Mouse (Mus musculus) G1E (cell line): ENCODE results near the gene Ube3b. TPM values are rescaled to one million over a fixed set of nuclear protein-coding genes. Genes with fewer than 3 reads are reported as not detected.

ENCODE experiments used
- ATAC-seq: 2 replicates; pipeline ENCODE4 v1.8.0; 2016; ENCODE audit warnings: mild to moderate bottlenecking; ENCODE audit not compliant: insufficient number of reproducible peaks, poor library complexity, low FRiP score, severe bottlenecking; ENCODE audit errors: extremely low read depth
- DNase-seq: peaks from one replicate; pipeline ENCODE4 v3.0.0; 2012; ENCODE audit warnings: low spot score
- H3K27me3 ChIP-seq: 2 replicates; pipeline ENCODE4 v1.6.1; 2012; ENCODE audit warnings: mild to moderate bottlenecking, low read length, inconsistent platforms; ENCODE audit not compliant: insufficient read depth
- H3K36me3 ChIP-seq: replicated peaks from 2 replicates; pipeline ENCODE3; 2012; ENCODE audit warnings: mild to moderate bottlenecking, inconsistent platforms
- H3K4me1 ChIP-seq: 2 replicates; pipeline ENCODE4 v1.6.1; 2012; ENCODE audit warnings: low read depth, low read length, inconsistent platforms, mixed read lengths; ENCODE audit not compliant: insufficient read depth
- H3K4me3 ChIP-seq: 2 replicates; pipeline ENCODE4 v1.5.1; 2012; ENCODE audit warnings: low read depth, mild to moderate bottlenecking, inconsistent platforms, low read length, moderate library complexity, mixed read lengths
- H3K9me3 ChIP-seq: replicated peaks from 2 replicates; pipeline ENCODE4 v1.6.1; 2012; ENCODE audit warnings: inconsistent platforms
- CTCF ChIP-seq: IDR thresholded peaks from 2 replicates; pipeline ENCODE4 v1.5.1; 2012; ENCODE audit warnings: low read depth, low read length, inconsistent platforms, mixed read lengths
- GATA1 ChIP-seq: IDR thresholded peaks from 2 replicates; pipeline ENCODE4 v1.6.1; 2012; ENCODE audit warnings: borderline replicate concordance, low read length, inconsistent platforms, mixed read lengths
- GATA2 ChIP-seq: IDR thresholded peaks from 2 replicates; pipeline ENCODE4 v1.6.1; 2012; ENCODE audit warnings: low read depth, low read length, inconsistent platforms, borderline replicate concordance
- POLR2AphosphoS5 ChIP-seq: IDR thresholded peaks from 2 replicates; pipeline ENCODE4 v1.6.1; 2012; ENCODE audit warnings: low read depth, low read length, inconsistent platforms; ENCODE audit not compliant: insufficient replicate concordance
- TAL1 ChIP-seq: conservative IDR thresholded peaks from 2 replicates; pipeline ENCODE4 v1.6.1; 2012; ENCODE audit warnings: low read depth, low read length, inconsistent platforms, mixed read lengths
- polyA plus RNA-seq: library from polyadenylated mRNA; stranded (reverse); fragments of >175 nt; gene quantifications from 2 replicates; pipeline ENCODE4 v1.2.3, GENCODE M21; 2012
- total RNA-seq, 2 experiments: library from RNA; stranded (forward) in 1 of 2; stranded (reverse) in 1 of 2; fragments of 200-1000 nt in 1 of 2; fragments of >200 nt in 1 of 2; fragmentation: Nextera tagmentation in 1 of 2; gene quantifications; 2 replicates each; pipeline ENCODE4 v1.2.3; 2014 to 2017

The Ube3b gene
- total and polyA plus RNA-seq, 3 experiments = 20.9 to 65.0 (median 51.3) TPM

- ATAC-seq (no peak), DNase-seq (no peak)
- Histone ChIP-seq H3K4me1 (peaks cover 16% of the 10 kb centered on the region), H3K9me3 (no peaks in the 10 kb centered on the region), H3K36me3 (no peaks in the 10 kb centered on the region), H3K4me3 (no peak overlapping the region), H3K27me3 (peaks cover 47% of the 10 kb centered on the region)
- no peak for TF ChIP-seq GATA1
- TF ChIP-seq CTCF = no peak
- no peak for TF ChIP-seq GATA2
- TF ChIP-seq POLR2AphosphoS5 = no peak
- no peak for TF ChIP-seq TAL1
Measured at GRCm38 (mm10) chr5:114465641-114466040, 85.2 kb downstream of the Ube3b start.

GRCm38 (mm10) chr5:114467019-114467418, 86.6 kb downstream of the Ube3b start:
- Histone ChIP-seq H3K27me3 (peaks cover 52% of the 10 kb centered on the region), H3K4me1 (peaks cover 10% of the 10 kb centered on the region), H3K4me3 (no peak overlapping the region), H3K9me3 (no peaks in the 10 kb centered on the region), H3K36me3 (no peaks in the 10 kb centered on the region)
- ATAC-seq (no peak), DNase-seq (no peak)
- no peak for TF ChIP-seq TAL1
- TF ChIP-seq CTCF = no peak
- no peak for TF ChIP-seq GATA1
- no peak for TF ChIP-seq POLR2AphosphoS5
- no peak for TF ChIP-seq GATA2

- Histone ChIP-seq H3K4me1 (peaks cover 10% of the 10 kb centered on the region), H3K9me3 (no peaks in the 10 kb centered on the region), H3K4me3 (no peak overlapping the region), H3K36me3 (no peaks in the 10 kb centered on the region), H3K27me3 (peaks cover 51% of the 10 kb centered on the region)
- ATAC-seq (no peak), DNase-seq (no peak)
- TF ChIP-seq CTCF (no peak), POLR2AphosphoS5 (no peak), GATA2 (no peak), GATA1 (no peak), TAL1 (no peak)
Measured at GRCm38 (mm10) chr5:114467430-114467829, 87.0 kb downstream of the Ube3b start.

- no peak for ATAC-seq
- TF ChIP-seq POLR2AphosphoS5 = no peak
- TF ChIP-seq CTCF = no peak
- TF ChIP-seq GATA1 = no peak
- TF ChIP-seq GATA2 = no peak
- TF ChIP-seq TAL1 = no peak
- H3K4me3 ChIP-seq = no peak overlapping the region
- H3K4me1 ChIP-seq = peaks cover 8% of the 10 kb centered on the region
- no peak for DNase-seq
- no peaks in the 10 kb centered on the region for H3K9me3 ChIP-seq
- H3K27me3 ChIP-seq = peaks cover 49% of the 10 kb centered on the region
- no peaks in the 10 kb centered on the region for H3K36me3 ChIP-seq
Measured at GRCm38 (mm10) chr5:114468007-114468406, 87.6 kb downstream of the Ube3b start.

- no peak for TF ChIP-seq POLR2AphosphoS5
- H3K9me3 ChIP-seq = no peaks in the 10 kb centered on the region
- ATAC-seq (no peak), DNase-seq (no peak)
- no peak overlapping the region for H3K4me3 ChIP-seq
- peaks cover 51% of the 10 kb centered on the region; the same call in 1 of the 2 replicates for H3K27me3 ChIP-seq
- no peaks in the 10 kb centered on the region for H3K36me3 ChIP-seq
- no peaks in the 10 kb centered on the region for H3K4me1 ChIP-seq
Measured at GRCm38 (mm10) chr5:114470359-114470758, 90.0 kb downstream of the Ube3b start.

Other genes starting within 250 kb of the Ube3b start
- 0.34 and 2.6 TPM in 2 replicates for gene Acacb, start 234.1 kb upstream of the Ube3b start, total RNA-seq (2014; fragmentation: Nextera tagmentation)
- 0.35 and 0.76 TPM in 2 replicates for gene Acacb, start 234.1 kb upstream of the Ube3b start, total RNA-seq (2017)
- gene Acacb, start 234.1 kb upstream of the Ube3b start, polyA plus RNA-seq = 0.43 and 0.55 TPM in 2 replicates
- not detected in 2 replicates for gene Foxn4, start 106.8 kb upstream of the Ube3b start, total RNA-seq (2014; fragmentation: Nextera tagmentation)
- gene Foxn4, start 106.8 kb upstream of the Ube3b start, total RNA-seq (2017) = 0.05 TPM in 1 of 2 replicates, not detected in the other
- gene Foxn4, start 106.8 kb upstream of the Ube3b start, polyA plus RNA-seq = not detected in 2 replicates
- gene Myo1h, start 91.4 kb upstream of the Ube3b start, total RNA-seq (2014; fragmentation: Nextera tagmentation) = not detected in 2 replicates
- gene Myo1h, start 91.4 kb upstream of the Ube3b start, total RNA-seq (2017) = 0.66 and 0.87 TPM in 2 replicates
- not detected in 2 replicates for gene Myo1h, start 91.4 kb upstream of the Ube3b start, polyA plus RNA-seq
- 18.4 and 29.8 TPM in 2 replicates for gene Kctd10, start 99 bp upstream of the Ube3b start, total RNA-seq (2014; fragmentation: Nextera tagmentation)
- gene Kctd10, start 99 bp upstream of the Ube3b start, total RNA-seq (2017) = 40.8 and 44.1 TPM in 2 replicates
- 60.6 and 64.1 TPM in 2 replicates for gene Kctd10, start 99 bp upstream of the Ube3b start, polyA plus RNA-seq
- 9.1 and 10.6 TPM in 2 replicates for gene Mmab, start 63.5 kb downstream of the Ube3b start, total RNA-seq (2014; fragmentation: Nextera tagmentation)
- gene Mmab, start 63.5 kb downstream of the Ube3b start, total RNA-seq (2017) = 14.5 and 17.8 TPM in 2 replicates
- gene Mmab, start 63.5 kb downstream of the Ube3b start, polyA plus RNA-seq = 23.1 and 29.5 TPM in 2 replicates
- 5.9 and 6.4 TPM in 2 replicates for gene Mvk, start 63.7 kb downstream of the Ube3b start, total RNA-seq (2014; fragmentation: Nextera tagmentation)
- 23.4 and 25.6 TPM in 2 replicates for gene Mvk, start 63.7 kb downstream of the Ube3b start, total RNA-seq (2017)
- 32.6 and 39.4 TPM in 2 replicates for gene Mvk, start 63.7 kb downstream of the Ube3b start, polyA plus RNA-seq
- gene Fam222a, start 187.4 kb downstream of the Ube3b start, total RNA-seq (2014; fragmentation: Nextera tagmentation) = 3.2 and 3.8 TPM in 2 replicates
- gene Fam222a, start 187.4 kb downstream of the Ube3b start, total RNA-seq (2017) = 0.12 and 0.71 TPM in 2 replicates
- gene Fam222a, start 187.4 kb downstream of the Ube3b start, polyA plus RNA-seq = 6.9 and 7.3 TPM in 2 replicates